Mouse (Mus musculus) hindbrain, embryonic 13.5 days (tissue): ENCODE measurements around the gene Tcf7l1. TPM values are rescaled to one million over a fixed set of nuclear protein-coding genes. Genes with fewer than 3 reads are reported as not detected.

Source experiments
- ATAC-seq: fragments of 200-750 bp; cut with Nextera tagmentation; 2 replicates; pipeline ENCODE4 v1.8.0; 2017; ENCODE audit warnings: moderate TSS enrichment; ENCODE audit not compliant: low FRiP score
- H3K27ac ChIP-seq: fragments of 300-500 bp; sonication (generic); 2 replicates; pipeline ENCODE4 v1.5.1; 2015; ENCODE audit warnings: inconsistent platforms, mild to moderate bottlenecking, moderate library complexity
- H3K27me3 ChIP-seq: fragments of 300-500 bp; sonication (generic); 2 replicates; pipeline ENCODE4 v1.6.1; 2015; ENCODE audit warnings: mild to moderate bottlenecking, inconsistent platforms
- H3K36me3 ChIP-seq: fragments of 300-500 bp; sonication (generic); 2 replicates; pipeline ENCODE4 v1.6.1; 2015; ENCODE audit warnings: mild to moderate bottlenecking, inconsistent platforms
- H3K4me1 ChIP-seq: fragments of 300-500 bp; sonication (generic); replicated peaks from 2 replicates; pipeline ENCODE4 v1.6.1; 2015; ENCODE audit warnings: inconsistent platforms
- H3K4me2 ChIP-seq: fragments of 300-500 bp; sonication (generic); 2 replicates; pipeline ENCODE4 v1.6.1; 2015; ENCODE audit warnings: inconsistent platforms, mild to moderate bottlenecking, moderate library complexity
- H3K4me3 ChIP-seq: fragments of 300-500 bp; sonication (generic); 2 replicates; pipeline ENCODE4 v1.5.1; 2015; ENCODE audit warnings: mild to moderate bottlenecking, inconsistent platforms
- H3K9ac ChIP-seq: fragments of 300-500 bp; sonication (generic); 2 replicates; pipeline ENCODE4 v1.6.1; 2015; ENCODE audit warnings: mild to moderate bottlenecking, inconsistent platforms
- H3K9me3 ChIP-seq: fragments of 300-500 bp; sonication (generic); 2 replicates; pipeline ENCODE4 v1.6.1; 2016; ENCODE audit warnings: inconsistent platforms
- WGBS: fragments of 180-500 bp; shearing (Covaris S2); methylation state at CpG from one replicate; pipeline ENCODE4 v1.1.7; 2015; 5-methylcytosine and 5-hydroxymethylcytosine counted together
- polyA plus RNA-seq: library from polyadenylated mRNA; unstranded; fragments of >200 nt; fragmentation: Nextera tagmentation; extraction: Ambion mirVana; gene quantifications from 2 replicates; pipeline ENCODE4 v1.2.1, GENCODE M21; 2015

Gene Tcf7l1
- polyA plus RNA-seq, 1 experiment from 2014 or later: 7.4 TPM

DNA sequence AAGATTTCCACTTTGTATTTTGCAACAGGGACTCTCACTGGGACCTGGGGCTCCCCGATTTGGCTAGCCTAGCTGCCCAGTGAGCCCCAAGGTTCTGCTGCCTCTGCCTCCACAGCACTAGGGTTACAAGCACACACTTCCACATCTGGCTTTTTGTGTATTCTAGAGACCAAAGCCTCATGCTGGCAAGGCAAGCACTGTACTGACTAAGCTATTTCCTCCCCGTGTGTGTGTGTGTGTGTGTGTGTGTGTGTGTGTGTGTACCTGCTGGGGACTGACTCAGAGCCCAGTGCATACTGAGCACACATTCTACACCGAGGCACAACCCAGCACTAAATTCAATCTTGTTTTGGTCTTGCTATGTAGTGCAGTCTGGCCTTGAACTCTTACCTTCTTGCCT is 202.4 kb downstream of the Tcf7l1 start:
- no peaks in the 10 kb centered on the region for H3K27me3 ChIP-seq
- WGBS: 79% methylated on average over 3 of the region's 3 CpGs
- peaks cover 17% of the 10 kb centered on the region for H3K36me3 ChIP-seq
- no peak overlapping the region for H3K4me3 ChIP-seq
- H3K4me1 ChIP-seq: no peaks in the 10 kb centered on the region
- ATAC-seq: no peak
- H3K27ac ChIP-seq: no peak overlapping the region
- H3K9me3 ChIP-seq: no peaks in the 10 kb centered on the region
- H3K9ac ChIP-seq: no peak overlapping the region
- no peak overlapping the region for H3K4me2 ChIP-seq

- Histone ChIP-seq H3K9me3 (no peaks in the 10 kb centered on the region), H3K27me3 (no peaks in the 10 kb centered on the region), H3K36me3 (peaks cover 25% of the 10 kb centered on the region), H3K4me1 (no peaks in the 10 kb centered on the region), H3K4me3 (no peak overlapping the region), H3K27ac (no peak overlapping the region), H3K4me2 (no peak overlapping the region), H3K9ac (no peak overlapping the region)
- no peak for ATAC-seq
- WGBS: 86% methylated on average over 11 of the region's 11 CpGs
Observed at GRCm38 (mm10) chr6:72584154-72584553, 204.9 kb downstream of the Tcf7l1 start.

- Histone ChIP-seq H3K36me3 (peaks cover 33% of the 10 kb centered on the region), H3K9me3 (no peaks in the 10 kb centered on the region), H3K4me3 (no peak overlapping the region), H3K9ac (no peak overlapping the region), H3K27me3 (no peaks in the 10 kb centered on the region), H3K4me1 (no peaks in the 10 kb centered on the region), H3K27ac (no peak overlapping the region), H3K4me2 (no peak overlapping the region)
- ATAC-seq: no peak
- 91% methylated on average over 4 of the region's 4 CpGs for WGBS
Observed at GRCm38 (mm10) chr6:72583211-72583839, 205.7 kb downstream of the Tcf7l1 start.

GRCm38 (mm10) chr6:72581625-72582382 is 207.2 kb downstream of the Tcf7l1 start:
- no peaks in the 10 kb centered on the region for H3K4me1 ChIP-seq
- WGBS: 76% methylated on average over 11 of the region's 11 CpGs
- no peak for ATAC-seq
- no peak overlapping the region for H3K4me3 ChIP-seq
- H3K4me2 ChIP-seq: no peak overlapping the region
- H3K9me3 ChIP-seq: no peaks in the 10 kb centered on the region
- H3K27me3 ChIP-seq: no peaks in the 10 kb centered on the region
- H3K9ac ChIP-seq: no peak overlapping the region
- no peak overlapping the region for H3K27ac ChIP-seq
- peaks cover 43% of the 10 kb centered on the region for H3K36me3 ChIP-seq

Other genes starting within 250 kb of the Tcf7l1 start
- 9.2 and 10.2 TPM in 2 replicates for gene Capg, start 244.9 kb downstream of the Tcf7l1 start, polyA plus RNA-seq
- gene Elmod3, start 190.8 kb downstream of the Tcf7l1 start, polyA plus RNA-seq: 15.3 and 15.5 TPM in 2 replicates
- gene Retsat, start 190.8 kb downstream of the Tcf7l1 start, polyA plus RNA-seq: 4.8 and 5.9 TPM in 2 replicates
- gene Tgoln1, start 172.3 kb downstream of the Tcf7l1 start, polyA plus RNA-seq: 37.1 and 38.1 TPM in 2 replicates
- 27.0 and 29.3 TPM in 2 replicates for gene Kcmf1, start 110.7 kb upstream of the Tcf7l1 start, polyA plus RNA-seq
- 5,412 and 5,881 TPM in 2 replicates for gene Tmsb10, start 169.5 kb upstream of the Tcf7l1 start, polyA plus RNA-seq